Mouse (Mus musculus) cerebellum, adult 11 months (tissue): Measurements from ENCODE around the gene Lrrc37a.
"Not testable (repeated sequence)": the region's sequence is repeated elsewhere in the genome, so short reads cannot be mapped to it uniquely, and the experiment has no call there.

Source experiments
- DNase-seq: peaks from one replicate; pipeline ENCODE4 v3.0.0; 2022

Gene Lrrc37a

GRCm38 (mm10) chr11:103504497-103504896, at the start of gene Lrrc37a:
Lrrc37a (minus strand) TSS chr11:103504597.
- no peak for DNase-seq

GRCm38 (mm10) chr11:103534973-103535372, 30.6 kb upstream of the Lrrc37a start:
- not testable (repeated sequence) for DNase-seq

DNA sequence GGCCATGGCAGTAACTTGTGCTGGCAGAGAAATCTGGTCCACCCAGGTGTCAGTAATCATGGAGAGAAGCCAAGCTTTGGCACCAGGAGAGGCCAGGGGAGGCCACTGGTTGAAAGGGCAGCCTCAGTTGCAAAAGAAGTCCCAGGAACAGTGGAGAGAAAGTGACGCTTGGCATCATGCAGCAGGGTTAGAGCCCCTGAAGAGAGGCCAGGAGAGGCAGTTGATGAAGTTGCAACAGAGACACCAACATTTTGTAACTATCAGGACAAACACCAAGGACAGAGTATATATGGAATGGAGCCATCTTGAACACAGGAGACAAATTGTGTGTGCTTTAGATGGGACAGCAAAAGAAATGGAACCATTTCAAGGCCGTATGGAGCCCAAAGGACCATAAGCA, 7.7 kb upstream of the Lrrc37a start:
- DNase-seq, result no peak

DNA sequence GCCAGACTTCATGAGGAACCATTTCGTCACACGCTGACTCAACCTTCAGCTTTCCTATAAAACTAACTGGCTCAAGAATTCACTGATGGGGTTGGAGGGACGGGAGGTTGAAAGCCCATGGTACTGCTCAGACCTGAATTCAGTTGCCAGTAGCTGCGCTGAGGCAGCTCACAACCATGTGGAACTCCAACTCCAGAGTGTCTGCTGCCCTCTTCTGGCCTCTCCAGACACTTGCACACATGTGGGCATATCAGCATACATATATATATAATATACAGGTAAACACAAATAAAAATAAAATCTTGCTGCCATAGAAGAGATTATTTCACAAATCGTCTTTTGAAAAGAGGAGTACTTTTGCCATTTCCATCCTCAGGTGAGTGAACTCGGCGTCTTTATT, 40.0 kb downstream of the Lrrc37a start:
- DNase-seq, result no peak

GRCm38 (mm10) chr11:103451105-103451504, 53.3 kb downstream of the Lrrc37a start:
- not testable (repeated sequence) for DNase-seq

DNA sequence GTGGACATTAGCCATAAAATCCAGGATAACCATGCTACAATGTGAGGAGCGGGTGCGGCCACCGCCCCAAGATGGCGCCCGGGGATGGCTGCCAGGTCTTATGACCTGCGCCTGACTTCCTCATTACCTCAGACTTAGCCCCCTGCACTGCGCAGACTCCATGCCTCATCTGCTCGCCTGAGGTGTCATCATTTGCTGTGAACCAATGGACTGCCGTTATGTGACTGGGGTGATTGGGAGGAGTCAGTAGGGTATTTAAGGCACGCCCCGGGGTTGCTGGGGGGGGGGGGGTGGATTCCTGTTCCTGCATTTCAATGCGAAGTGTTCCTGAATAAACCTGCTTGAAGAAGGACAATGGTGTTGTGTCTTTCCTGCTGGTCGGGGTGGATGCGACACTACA, 54.7 kb downstream of the Lrrc37a start:
- not testable (repeated sequence) for DNase-seq

GRCm38 (mm10) chr11:103443678-103444077, 60.7 kb downstream of the Lrrc37a start:
- DNase-seq, result no peak

DNA sequence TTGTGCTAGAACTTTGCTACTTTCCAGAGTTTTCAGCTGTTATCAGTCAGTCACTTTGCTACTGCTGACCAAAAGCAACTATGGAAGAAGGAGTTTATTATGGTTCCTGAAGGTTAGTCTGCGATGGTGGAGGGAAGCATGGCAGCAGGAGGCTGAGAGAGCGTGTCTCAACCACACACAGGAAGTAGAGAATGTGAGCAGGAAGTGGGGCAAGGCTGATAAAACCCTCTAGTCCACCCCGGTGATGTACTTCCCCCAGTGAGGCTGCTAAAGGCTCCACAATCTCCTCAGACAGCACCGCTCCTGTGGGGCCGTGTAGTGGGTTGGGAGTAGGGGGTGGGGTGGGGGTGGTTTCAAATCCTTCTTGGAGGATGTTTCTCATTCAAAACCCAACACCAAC, 68.1 kb downstream of the Lrrc37a start:
- no peak for DNase-seq

DNA sequence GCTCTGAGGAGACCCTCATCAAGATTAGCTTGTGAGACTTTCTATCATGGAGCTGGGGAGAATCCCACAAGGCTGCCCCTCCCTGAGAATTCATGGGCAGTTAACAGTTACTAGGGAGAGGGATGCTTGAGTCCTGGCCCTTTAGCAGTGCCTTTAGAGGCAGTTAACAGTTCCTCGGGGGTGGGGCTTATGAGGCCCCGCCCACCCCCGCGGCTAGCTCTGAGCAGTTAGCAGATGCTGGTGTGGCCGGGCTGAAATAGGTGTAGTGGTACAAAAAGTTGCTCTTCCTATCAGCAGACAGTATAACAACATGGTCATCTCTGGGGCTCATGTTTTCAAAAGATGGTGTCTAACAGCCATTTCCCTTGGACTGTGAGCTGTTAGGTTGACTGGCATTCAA, 79.4 kb downstream of the Lrrc37a start:
- DNase-seq, result no peak

- DNase-seq, result no peak
Measured at GRCm38 (mm10) chr11:103419667-103420066, 84.7 kb downstream of the Lrrc37a start.

GRCm38 (mm10) chr11:103419226-103419625, 85.2 kb downstream of the Lrrc37a start:
- DNase-seq, result no peak

DNA sequence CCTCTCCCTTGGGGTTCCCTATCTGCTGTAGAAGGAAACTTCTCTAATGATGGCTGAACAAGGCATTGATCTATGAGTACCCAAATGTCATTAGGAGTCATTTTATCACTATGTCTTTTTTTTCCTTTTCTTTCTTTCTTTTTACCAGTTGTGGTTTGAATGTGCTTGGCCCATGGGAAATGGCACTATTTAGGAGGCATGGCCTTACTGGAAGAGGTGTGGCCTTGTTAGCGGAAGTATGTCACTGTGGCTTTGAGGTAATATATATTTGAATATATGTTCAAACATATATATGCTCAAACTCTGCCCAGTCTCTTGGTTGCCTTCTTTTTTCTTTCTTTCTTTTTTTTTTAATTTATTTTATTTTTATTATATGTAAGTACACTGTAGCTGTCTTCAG, 90.9 kb downstream of the Lrrc37a start:
- DNase-seq, result no peak

GRCm38 (mm10) chr11:103412950-103413423, 91.4 kb downstream of the Lrrc37a start:
- DNase-seq, result no peak

GRCm38 (mm10) chr11:103411981-103412949, 92.1 kb downstream of the Lrrc37a start, which contains the start of gene Plekhm1:
Plekhm1 (minus strand) TSS chr11:103412687.
- peak; percentile 95 for DNase-seq

DNA sequence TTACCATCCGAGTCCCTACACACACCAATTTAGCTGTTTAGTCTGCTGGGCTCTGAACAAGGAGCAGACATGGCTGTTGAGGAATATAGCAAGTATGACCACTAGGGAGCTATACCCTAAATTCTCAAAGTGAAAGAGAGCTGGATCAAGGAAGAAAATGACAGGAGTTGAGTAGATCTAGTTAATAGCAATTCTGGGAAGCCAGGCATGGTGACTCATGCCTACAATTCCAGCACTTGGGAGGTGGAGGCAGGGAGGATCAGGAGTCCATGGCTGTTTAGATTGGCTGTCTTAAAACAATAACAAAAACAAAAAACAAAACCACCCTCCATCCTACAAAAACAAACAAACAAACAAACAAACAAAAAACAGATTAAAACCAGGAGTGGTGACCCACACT, 93.1 kb downstream of the Lrrc37a start:
- no peak for DNase-seq

DNA sequence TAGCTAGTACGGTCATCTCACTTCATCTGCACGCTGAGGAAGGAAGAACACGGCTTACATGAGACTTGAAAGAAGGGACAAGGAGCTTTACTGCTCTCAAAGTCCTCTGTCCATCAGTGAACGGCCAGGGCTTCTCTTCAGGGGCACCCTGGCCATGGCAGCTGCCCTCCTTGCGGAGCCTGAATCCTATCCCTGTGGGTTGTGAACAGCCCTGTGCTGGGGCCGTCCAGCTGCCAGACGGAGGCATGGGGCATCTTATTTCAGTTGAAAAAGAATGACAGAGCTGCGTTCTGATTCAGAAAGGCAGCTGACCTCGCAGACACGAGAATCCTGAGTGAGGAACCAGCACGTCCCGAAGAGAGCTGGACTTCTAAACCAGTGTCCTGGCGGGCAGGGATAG, 95.5 kb downstream of the Lrrc37a start:
- DNase-seq, result no peak

GRCm38 (mm10) chr11:103407136-103407535, 97.3 kb downstream of the Lrrc37a start:
- DNase-seq, result not testable (repeated sequence)

- DNase-seq, result no peak
Measured at GRCm38 (mm10) chr11:103406551-103406950, 97.8 kb downstream of the Lrrc37a start.

DNA sequence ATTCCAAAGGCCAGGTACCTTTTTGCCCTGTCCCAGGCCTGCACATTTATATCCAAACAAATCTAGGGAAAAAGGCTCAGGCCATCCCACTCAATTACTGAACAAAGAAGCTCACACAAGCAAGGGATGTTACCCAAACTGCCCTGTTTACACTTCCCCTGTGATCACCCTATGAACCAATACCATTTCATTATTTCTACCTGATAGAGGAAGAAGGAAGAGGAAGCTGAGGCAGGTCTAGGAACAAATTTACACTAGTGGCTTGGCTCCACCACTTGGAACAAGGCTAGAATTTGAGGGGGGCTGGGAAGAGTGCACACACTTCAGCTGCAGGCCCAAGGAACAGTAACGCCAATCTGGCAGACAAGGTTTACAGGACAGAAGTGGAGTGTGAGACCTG, 98.6 kb downstream of the Lrrc37a start:
- no peak for DNase-seq

GRCm38 (mm10) chr11:103404618-103405017, 99.8 kb downstream of the Lrrc37a start:
- DNase-seq, result no peak

DNA sequence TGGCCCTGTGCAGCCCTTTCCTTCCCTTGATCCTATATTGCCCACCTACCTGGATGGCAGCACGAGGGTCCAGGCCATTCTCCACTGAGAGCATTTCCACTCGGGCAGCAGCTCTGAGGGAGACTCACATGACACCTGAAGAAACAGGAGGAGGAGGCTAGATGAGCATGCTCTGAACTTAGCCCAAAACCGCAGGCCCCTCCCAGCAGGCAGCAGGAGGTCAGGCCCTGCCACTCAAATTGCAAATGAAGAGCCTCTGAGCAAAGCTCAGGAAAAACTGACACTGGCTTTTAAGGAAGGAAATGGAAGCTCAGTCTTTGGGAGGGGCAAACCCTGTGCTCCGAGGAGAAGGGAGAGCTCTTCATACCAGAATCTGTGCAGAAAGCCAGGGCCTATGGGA, 100.6 kb downstream of the Lrrc37a start:
- DNase-seq, result no peak

DNA sequence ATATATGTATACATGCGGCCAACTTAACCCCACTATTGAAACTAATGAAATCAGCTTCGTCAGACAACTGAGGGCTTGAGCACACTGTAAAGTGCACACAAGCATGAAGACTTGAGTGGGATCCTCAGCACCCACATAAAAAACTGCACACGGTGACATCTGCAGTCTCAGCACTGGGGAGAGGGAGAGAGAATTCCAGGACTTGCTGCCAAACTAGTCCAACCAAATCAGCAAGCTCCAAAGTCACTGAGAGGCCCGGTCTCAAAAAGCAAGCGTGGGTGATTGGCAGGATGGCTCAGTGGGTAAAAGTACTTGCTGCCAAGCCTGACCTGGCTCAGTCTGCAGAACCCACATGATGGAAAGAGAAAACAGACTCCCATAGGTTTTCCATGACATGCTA, 101.7 kb downstream of the Lrrc37a start:
- DNase-seq, result no peak

DNA sequence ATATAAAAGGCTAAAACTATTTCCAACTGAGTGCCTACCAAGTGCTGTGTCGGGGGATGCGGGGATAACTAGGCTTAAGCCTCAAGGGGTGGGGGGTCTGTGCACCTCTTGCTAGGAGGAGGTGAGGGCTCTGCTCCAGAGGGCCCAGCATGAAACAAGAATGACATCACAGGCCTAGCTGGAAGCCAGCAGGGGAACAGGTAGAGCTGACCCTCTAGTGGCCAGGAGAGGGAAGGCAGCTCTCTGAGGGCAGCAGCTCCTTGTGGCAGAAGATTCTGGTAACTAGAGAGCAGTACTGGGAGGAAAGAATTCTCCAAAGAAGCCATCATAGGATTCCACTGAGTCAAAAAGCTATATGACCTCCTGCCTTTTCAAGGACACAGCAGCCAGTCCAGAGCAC, 102.2 kb downstream of the Lrrc37a start:
- peak; percentile 27 for DNase-seq
